Mouse (Mus musculus): ENCODE results near the gene Cetn3.

The Cetn3 gene

GRCm38 (mm10) chr13:81782971-81783404, at the start of gene Cetn3:
TSS of gene Cetn3 (plus strand) at chr13:81783077.
- peak; percentile 94 for DNase-seq

DNA sequence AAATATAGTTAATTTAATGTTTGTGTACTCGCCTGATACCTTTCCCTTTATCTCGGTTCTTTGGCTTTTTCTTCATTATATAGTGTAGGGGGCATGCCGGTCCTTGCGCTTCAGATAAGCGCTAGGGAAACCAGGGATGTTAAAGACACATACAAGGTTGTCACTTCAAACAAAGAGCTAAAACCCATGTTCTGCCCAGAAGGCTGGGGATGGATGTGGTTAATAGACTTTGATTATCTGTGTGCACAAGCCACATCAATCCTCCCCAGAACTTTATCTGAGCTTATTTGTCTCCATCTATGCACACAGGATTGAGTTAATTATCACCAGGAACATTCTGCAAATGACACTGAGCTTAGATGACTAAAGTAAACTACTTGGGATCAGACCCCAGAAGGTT, 46.3 kb upstream of the Cetn3 start:
- no peak for DNase-seq

DNA sequence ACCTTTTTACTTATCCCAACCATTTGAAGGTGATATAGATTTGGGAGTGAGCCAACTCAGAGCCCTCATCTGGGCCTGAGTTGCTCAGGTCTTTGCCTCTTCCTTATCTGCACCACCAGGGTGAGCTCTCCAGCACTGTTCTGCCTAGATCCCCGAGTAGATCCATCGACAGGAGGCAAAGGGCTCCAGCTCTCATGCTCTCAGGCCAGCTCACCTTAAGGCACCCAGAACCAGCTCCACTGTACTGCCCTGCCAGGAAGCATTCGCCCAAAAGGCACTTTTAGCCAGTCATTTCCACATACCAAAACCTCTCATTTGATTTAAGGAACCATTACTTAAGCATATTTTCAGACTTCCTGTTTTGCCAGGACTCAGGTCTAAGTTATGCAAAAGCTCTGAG, 42.0 kb upstream of the Cetn3 start:
- DNase-seq: no peak

DNA sequence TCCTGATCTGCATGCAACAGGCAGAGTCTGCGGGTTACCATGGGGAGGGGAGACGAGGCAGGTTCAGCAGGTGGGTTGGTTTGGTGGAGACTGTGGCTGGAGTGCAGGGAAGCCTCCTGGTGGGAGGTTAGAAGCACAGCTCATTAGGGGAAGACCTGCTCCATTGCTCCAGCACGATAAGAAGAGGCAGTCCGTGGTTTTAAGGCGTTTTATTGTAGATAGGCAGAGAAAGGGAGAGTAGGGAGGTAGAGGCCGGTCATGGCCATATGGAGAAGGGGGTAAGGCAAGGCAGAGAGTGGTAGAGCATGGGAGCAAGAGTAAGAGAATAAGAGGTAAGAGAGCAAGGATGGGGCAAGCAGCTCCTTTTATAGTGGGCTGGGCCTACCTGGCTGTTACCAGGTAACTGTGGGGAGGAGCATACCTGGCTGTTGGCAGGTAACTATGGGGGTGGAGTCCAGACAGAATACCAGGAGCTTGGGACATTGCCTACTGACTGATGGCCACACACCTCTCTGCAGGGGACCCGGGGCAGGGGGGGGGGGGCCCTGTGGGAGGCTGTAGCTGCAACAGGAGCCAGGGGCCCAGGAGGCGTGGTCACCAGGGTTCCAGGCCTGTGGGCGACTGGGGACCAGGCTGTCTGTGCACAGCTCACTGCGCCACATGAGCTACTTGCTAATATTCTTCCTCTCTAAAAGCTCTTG, 39.3 kb upstream of the Cetn3 start:
- no peak for DNase-seq

DNA sequence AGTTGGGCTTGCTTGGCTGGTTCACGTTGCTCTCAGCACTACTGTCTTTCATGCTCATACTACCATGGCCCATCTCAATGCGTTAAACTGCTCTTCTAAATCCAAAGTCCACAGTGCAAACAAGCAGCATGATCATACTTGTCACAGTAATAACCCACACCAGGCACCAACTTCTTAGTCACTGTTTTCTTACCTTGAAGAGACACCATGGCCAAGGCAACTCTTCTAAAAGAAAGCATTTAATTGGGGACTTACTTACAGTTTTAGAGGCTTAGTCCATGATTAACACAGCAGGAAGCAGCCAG, 38.8 kb upstream of the Cetn3 start:
- DNase-seq: no peak

- no peak for DNase-seq
Observed at GRCm38 (mm10) chr13:81754878-81755277, 28.0 kb upstream of the Cetn3 start.

GRCm38 (mm10) chr13:81755324-81755723, 27.6 kb upstream of the Cetn3 start:
- DNase-seq: no peak

- no peak for DNase-seq
Observed at GRCm38 (mm10) chr13:81757058-81757660, 25.7 kb upstream of the Cetn3 start.

- DNase-seq: no peak
Observed at GRCm38 (mm10) chr13:81760379-81760778, 22.5 kb upstream of the Cetn3 start.

DNA sequence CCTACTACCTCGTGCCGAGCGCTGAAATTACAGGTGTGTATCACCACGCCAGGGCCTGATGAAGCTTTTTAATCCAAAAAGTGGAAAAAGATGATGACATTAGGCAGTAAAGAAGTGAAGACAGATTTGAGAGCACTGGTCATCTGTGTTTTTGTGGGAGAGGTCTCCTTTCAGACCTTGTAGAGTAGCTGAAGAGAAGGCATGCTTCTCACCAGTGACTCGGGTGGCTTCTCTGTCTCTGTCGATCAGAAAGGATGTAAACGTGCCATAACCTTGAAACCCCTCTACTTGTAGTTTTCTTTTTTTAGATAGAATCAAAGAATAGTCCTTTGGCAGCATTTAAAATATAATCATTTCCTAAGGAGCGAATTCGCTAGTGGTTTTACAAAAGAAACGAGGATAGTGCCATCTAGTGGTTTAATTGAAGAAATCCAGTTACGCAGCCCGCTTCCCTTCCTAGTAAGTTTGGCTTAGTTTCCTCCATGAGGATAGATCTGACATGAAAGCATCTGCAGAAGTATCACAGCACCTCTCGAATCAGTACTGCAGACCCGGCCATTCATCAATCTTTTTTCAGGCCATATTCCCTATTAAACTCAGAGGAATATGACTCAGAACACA, 21.2 kb upstream of the Cetn3 start:
- peak; percentile 34 for DNase-seq

GRCm38 (mm10) chr13:81764173-81764572, 18.7 kb upstream of the Cetn3 start:
- DNase-seq: no peak

GRCm38 (mm10) chr13:81767038-81767659, 15.7 kb upstream of the Cetn3 start:
- peak; percentile 55 for DNase-seq

GRCm38 (mm10) chr13:81776217-81776616, 6.7 kb upstream of the Cetn3 start:
- DNase-seq: no peak

- DNase-seq: no peak
Observed at GRCm38 (mm10) chr13:81782475-81782874, 402 bp upstream of the Cetn3 start.

DNA sequence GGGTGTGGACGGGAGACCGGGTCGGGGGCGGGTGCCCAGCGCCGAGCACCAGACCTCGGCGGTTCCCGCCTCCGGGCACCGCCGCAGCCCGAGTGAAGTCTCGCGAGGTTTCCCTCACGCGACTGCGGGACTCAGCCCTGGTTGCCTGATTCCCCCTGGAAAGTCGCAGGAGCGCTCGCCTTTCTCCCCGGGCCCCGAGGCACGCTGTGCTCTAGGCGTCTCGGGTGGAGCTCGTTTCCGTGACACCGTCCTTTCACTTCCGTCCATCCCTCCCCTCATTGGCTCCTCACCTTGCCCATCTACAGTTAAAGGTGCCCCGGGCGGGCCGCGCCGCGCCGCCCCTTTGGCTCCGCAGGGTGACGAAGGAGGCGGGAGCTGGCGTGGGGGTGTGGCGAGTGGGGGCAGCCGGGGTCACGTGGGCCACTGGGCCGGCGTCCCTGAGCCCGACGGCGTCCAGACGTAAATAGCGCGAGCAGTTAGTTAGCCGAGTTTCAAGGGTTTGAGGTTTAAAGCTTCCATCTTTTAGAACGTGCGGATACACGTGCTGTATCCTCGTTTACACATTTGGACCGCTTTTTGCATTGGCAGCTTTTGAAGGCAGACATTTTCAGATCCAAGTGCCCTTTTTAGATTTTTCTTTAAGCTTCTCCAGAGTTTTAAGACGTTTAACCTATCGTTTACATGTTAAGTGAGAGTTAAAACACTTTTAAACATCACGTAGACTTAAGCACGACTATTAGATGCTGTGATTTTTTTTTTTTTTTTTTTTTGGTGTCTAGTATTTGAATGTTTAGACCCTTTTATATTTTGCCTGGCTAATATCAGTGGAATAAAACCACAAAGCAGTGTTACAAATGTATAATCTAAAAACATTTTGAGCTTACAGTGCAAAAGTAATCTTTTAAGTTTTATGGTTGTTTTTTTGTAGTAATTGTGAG, 797 bp downstream of the Cetn3 start:
- DNase-seq: peak; percentile 98

GRCm38 (mm10) chr13:81785766-81786480, 3.0 kb downstream of the Cetn3 start:
- no peak for DNase-seq

- DNase-seq: no peak
Observed at GRCm38 (mm10) chr13:81790160-81790559, 7.3 kb downstream of the Cetn3 start.

DNA sequence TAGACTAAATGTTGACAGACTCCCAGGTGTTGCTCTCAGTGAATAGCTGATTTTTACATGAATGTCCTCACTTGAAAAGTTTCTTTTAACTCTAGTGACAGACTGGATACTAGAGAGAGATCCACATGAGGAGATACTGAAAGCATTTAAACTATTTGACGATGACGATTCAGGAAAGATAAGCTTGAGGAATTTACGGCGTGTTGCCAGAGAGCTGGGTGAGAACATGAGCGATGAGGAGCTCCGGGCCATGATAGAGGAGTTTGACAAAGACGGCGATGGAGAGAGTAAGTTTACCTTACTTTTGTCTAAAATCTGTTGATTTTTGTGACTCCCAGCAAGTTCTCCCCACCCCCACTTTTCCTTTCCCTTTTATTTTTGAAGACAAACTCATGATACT, 9.0 kb downstream of the Cetn3 start:
- no peak for DNase-seq

DNA sequence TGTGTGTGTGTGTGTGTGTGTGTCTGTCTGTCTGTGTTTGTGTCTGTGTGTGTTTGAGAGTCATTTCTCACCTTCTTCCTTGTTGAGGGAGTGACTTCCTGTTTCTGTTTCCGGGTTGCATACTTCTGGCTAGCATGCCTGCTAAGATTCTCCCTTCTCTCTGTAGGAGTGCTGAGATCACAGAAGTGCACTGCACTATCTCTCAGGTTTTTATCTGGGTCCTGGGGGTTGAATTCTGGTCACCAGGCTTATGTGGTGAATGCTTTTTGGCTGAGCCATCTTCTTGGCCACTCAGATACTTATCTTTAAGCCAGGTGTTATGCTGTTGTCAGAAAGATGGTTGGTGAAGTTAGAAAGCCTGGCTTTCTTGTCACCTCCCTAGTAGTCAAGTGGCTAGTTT, 11.0 kb downstream of the Cetn3 start:
- DNase-seq: no peak

DNA sequence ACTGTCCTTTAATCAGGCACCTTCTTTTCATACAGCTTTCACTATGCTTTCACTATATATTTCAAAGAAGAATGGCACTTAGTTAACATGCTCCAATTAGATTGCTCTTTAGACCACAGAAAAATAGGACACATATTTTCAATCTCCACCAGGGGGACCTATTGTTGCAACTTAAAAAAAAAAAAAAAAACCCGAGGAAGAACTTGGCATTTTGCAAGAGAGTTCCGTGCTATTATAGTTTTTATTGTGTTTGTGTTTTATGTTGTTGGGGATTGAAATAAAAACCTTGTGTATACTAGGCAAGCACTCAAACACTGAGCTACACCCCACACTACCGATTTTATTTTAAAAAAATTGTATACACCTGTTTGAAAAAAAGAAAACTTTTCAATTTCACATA, 18.2 kb downstream of the Cetn3 start:
- DNase-seq: no peak

DNA sequence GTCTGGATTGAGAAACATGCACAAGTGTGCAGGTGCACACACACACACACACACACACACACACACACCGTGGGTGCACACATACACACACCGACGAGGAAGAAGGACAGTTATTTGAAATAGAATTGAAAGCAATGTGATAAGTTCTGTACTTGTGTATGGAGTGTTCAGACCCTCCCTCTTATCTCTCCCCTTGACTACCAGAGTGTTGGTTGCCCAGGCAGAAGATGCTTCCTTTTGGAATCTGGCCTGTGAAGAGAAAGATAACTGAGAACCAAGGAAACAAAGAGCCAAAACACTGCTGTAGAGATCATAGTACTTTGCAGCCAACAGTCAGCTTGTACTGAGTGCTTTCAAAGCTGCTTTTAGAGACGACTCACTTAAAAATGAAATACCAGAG, 20.8 kb downstream of the Cetn3 start:
- no peak for DNase-seq

GRCm38 (mm10) chr13:81822750-81823149, 39.9 kb downstream of the Cetn3 start:
- DNase-seq: no peak
